Mouse (Mus musculus) neural tube, embryonic 12.5 days (tissue): ENCODE measurements around the gene Prps1l1. TPM values are rescaled to one million over a fixed set of nuclear protein-coding genes. Genes with fewer than 3 reads are reported as not detected.

ENCODE experiments used
- ATAC-seq: fragments of 200-750 bp; cut with Nextera tagmentation; 2 replicates; pipeline ENCODE4 v1.8.0; 2017; ENCODE audit warnings: low read depth, mild to moderate bottlenecking, moderate TSS enrichment, moderate library complexity; ENCODE audit not compliant: low FRiP score
- H3K27ac ChIP-seq: fragments of 300-500 bp; sonication (generic); 2 replicates; pipeline ENCODE4 v1.5.1; 2016
- H3K27me3 ChIP-seq: fragments of 300-500 bp; sonication (generic); replicated peaks from 2 replicates; pipeline ENCODE4 v1.6.1; 2016; ENCODE audit warnings: mild to moderate bottlenecking
- H3K36me3 ChIP-seq: fragments of 300-500 bp; sonication (generic); 2 replicates; pipeline ENCODE4 v1.6.1; 2016; ENCODE audit warnings: mild to moderate bottlenecking
- H3K4me1 ChIP-seq: fragments of 300-500 bp; sonication (generic); 2 replicates; pipeline ENCODE4 v1.6.1; 2016
- H3K4me2 ChIP-seq: fragments of 300-500 bp; sonication (generic); replicated peaks from 2 replicates; pipeline ENCODE4 v1.6.1; 2016; ENCODE audit warnings: mild to moderate bottlenecking
- H3K4me3 ChIP-seq: fragments of 300-500 bp; sonication (generic); 2 replicates; pipeline ENCODE4 v1.5.1; 2016
- H3K9ac ChIP-seq: fragments of 300-500 bp; sonication (generic); 2 replicates; pipeline ENCODE4 v1.6.1; 2016; ENCODE audit warnings: mild to moderate bottlenecking
- H3K9me3 ChIP-seq: fragments of 300-500 bp; sonication (generic); 2 replicates; pipeline ENCODE4 v1.6.1; 2016; ENCODE audit warnings: mild to moderate bottlenecking
- WGBS: fragments of 180-500 bp; shearing (Covaris S2); methylation state at CpG from one replicate; pipeline ENCODE4 v1.1.7; 2016; 5-methylcytosine and 5-hydroxymethylcytosine counted together
- polyA plus RNA-seq: library from polyadenylated mRNA; unstranded; fragments of >200 nt; fragmentation: Nextera tagmentation; extraction: Ambion mirVana; gene quantifications from 2 replicates; pipeline ENCODE4 v1.2.1, GENCODE M21; 2016

Prps1l1 gene
- polyA plus RNA-seq, 1 experiment from 2014 or later, result not detected

DNA sequence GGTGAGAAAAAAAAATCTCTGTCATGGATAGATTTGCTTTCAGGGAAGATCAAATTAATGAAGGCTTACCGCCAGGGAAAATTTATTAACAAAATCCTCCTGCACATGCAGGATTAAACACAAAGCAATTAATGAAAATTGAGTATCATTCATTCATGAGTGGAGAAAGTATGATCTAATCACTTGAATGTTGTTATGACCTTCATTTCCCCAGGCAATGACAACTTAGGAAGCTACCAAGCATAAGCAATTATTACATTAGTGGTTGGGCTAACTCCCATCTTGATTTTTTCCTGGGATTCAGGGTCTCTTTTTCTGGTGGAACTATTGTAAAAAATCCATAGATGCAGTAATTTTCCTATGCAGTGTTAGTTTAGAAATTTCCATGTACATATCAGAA lies 23.3 kb downstream of the Prps1l1 start:
- Histone ChIP-seq H3K9me3 (no peaks in the 10 kb centered on the region), H3K27ac (no peak overlapping the region), H3K27me3 (no peaks in the 10 kb centered on the region), H3K4me1 (peaks cover 7% of the 10 kb centered on the region; the same call in 1 of the 2 replicates), H3K36me3 (no peaks in the 10 kb centered on the region), H3K4me2 (no peak overlapping the region), H3K9ac (no peak overlapping the region), H3K4me3 (no peak overlapping the region)
- ATAC-seq, result 0 out of 2 replicates have a peak, but pooled peaks have one; percentile 33
- WGBS, result 74% methylated on average over 1 of the region's 1 CpGs

DNA sequence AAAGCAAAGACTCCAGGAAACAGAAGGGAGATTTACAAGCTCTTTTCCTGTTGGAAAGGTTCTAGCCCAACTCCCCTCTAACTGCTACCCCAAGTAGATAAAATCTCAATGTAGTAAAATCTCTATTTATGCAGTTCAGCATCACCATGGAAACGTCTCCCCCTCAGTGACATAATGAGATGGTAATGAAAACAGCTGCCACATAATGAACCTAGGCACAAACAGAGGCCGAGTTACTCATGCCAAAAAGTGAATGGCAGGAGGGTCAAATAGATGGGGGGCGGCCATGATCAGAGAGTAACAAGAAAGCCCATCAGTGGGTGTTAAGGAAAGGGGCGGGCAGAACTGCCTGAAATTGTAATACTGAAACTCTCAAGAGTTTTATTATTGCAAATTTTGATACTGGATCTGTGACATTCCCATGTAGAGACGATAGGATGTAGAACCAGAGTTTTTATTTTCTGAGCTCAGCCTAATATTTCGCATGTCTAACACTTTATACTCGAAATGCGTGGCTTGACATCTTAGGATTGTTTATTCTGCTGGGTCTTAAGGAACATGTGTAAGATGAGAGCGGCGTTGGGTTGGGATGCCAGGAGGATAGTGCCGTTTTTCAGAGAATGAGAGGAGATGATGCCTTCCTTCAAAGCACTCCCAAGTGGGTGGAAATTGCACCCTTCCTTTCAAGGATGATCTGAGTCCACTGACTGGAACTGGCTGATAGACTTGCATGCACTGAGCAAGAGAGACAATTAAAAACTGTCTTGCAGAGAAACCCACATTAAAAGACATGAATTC lies 24.0 kb downstream of the Prps1l1 start:
- H3K27ac ChIP-seq, result no peak overlapping the region
- WGBS, result 57% methylated on average over 11 of the region's 11 CpGs
- H3K4me3 ChIP-seq, result no peak overlapping the region
- H3K36me3 ChIP-seq, result no peaks in the 10 kb centered on the region
- no peaks in the 10 kb centered on the region for H3K27me3 ChIP-seq
- ATAC-seq, result peak; percentile 92
- H3K4me2 ChIP-seq, result no peak overlapping the region
- no peaks in the 10 kb centered on the region for H3K9me3 ChIP-seq
- H3K9ac ChIP-seq, result no peak overlapping the region
- peaks cover 7% of the 10 kb centered on the region; the same call in 1 of the 2 replicates for H3K4me1 ChIP-seq

DNA sequence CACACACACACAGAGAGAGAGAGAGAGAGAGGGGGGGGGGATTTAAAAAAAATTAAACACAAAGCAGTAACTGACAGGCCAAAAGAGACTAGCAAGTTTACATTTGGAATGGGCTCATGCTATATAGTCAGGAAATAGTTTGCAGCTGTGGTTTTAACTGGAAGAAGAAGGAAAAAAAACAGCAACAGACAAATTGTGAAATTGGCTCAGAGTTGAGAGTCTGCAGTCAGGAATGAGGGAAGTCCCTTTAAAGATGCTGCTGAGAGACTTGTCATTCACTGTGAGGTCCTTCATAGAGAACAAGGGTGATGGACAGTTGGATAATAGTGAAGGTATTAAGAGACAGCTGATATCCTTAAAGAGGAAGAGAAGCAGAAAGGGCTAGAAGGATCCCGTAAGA lies 26.9 kb downstream of the Prps1l1 start:
- 87% methylated on average over 1 of the region's 1 CpGs for WGBS

GRCm38 (mm10) chr12:35013950-35014349 lies 29.4 kb downstream of the Prps1l1 start:
- ATAC-seq, result no peak
- Histone ChIP-seq H3K9ac (no peak overlapping the region), H3K4me2 (no peak overlapping the region), H3K36me3 (no peaks in the 10 kb centered on the region), H3K9me3 (no peaks in the 10 kb centered on the region), H3K27ac (no peak overlapping the region), H3K4me3 (no peak overlapping the region), H3K4me1 (peaks cover under 1% of the 10 kb centered on the region; the same call in 1 of the 2 replicates), H3K27me3 (no peaks in the 10 kb centered on the region)
- 45% methylated on average over 2 of the region's 2 CpGs for WGBS

More for the DNA sequence above, 26.9 kb downstream of the Prps1l1 start:
- H3K9me3 ChIP-seq, result no peaks in the 10 kb centered on the region
- peaks cover 7% of the 10 kb centered on the region; the same call in 1 of the 2 replicates for H3K4me1 ChIP-seq
- no peak overlapping the region for H3K27ac ChIP-seq
- no peak overlapping the region for H3K9ac ChIP-seq
- H3K27me3 ChIP-seq, result no peaks in the 10 kb centered on the region
- no peak overlapping the region for H3K4me3 ChIP-seq
- H3K36me3 ChIP-seq, result no peaks in the 10 kb centered on the region
- no peak overlapping the region for H3K4me2 ChIP-seq
- ATAC-seq, result no peak

DNA sequence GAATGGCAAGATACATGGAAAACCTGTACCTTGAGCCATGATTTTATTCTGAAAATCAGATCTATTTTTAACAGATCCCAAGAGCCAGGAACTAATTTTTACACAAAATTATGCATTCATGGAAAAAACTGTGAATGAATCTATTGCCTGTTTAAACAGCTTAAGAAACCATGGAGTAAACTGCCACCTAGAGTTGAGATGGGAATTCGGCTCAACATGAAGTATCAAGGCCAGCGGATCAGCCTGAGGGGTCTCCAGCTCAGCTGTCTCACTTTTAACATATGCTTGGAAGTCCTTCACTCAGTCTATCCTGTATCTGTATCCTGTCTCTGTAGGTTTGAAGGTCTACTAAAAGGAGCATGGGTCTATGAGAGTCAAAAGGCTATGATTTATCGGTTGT lies 31.5 kb downstream of the Prps1l1 start:
- Histone ChIP-seq H3K9me3 (no peaks in the 10 kb centered on the region), H3K27ac (no peak overlapping the region), H3K36me3 (no peaks in the 10 kb centered on the region), H3K4me1 (no peaks in the 10 kb centered on the region), H3K4me3 (no peak overlapping the region), H3K27me3 (no peaks in the 10 kb centered on the region), H3K9ac (no peak overlapping the region), H3K4me2 (no peak overlapping the region)
- 70% methylated on average over 3 of the region's 3 CpGs for WGBS
- ATAC-seq, result no peak

DNA sequence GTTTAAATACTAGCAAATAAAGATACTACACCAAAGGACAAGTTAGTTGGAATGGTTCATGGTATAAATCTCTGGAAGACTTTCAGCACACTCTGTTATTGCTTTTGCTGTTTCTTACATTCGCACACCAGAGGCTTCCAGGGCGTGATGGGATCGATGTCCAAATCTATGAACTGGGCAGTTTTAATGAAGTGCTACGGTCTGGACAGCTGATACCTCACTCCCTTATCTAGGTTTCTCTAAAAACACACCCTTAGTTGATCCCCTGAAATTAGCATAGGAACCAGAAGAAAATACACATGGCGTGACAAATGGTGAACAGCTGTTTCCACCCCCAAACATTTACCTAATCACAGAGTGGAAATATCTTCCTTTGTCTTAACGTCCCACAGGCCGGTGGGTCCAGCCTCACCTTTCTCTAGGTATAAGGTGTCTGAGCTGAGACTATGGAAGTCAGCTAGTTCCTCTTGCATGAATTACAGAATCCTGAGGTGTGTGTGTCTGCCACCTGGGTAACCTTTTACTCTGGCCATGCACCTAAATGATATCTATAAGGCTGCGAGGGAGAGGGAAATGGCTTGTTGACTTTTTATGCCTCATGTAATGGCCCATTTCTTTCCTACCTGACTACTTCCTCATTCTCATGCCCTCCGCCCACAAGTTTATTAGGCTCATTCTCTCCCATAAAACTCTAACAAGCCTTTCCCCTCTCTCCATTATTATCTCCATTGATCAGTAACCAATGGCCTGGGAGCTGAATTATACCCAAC lies 32.1 kb downstream of the Prps1l1 start:
- H3K9me3 ChIP-seq, result no peaks in the 10 kb centered on the region
- 76% methylated on average over 9 of the region's 9 CpGs for WGBS
- no peaks in the 10 kb centered on the region for H3K27me3 ChIP-seq
- H3K36me3 ChIP-seq, result no peaks in the 10 kb centered on the region
- H3K4me3 ChIP-seq, result no peak overlapping the region
- H3K9ac ChIP-seq, result no peak overlapping the region
- H3K4me2 ChIP-seq, result no peak overlapping the region
- no peak for ATAC-seq
- H3K4me1 ChIP-seq, result no peaks in the 10 kb centered on the region
- no peak overlapping the region for H3K27ac ChIP-seq

GRCm38 (mm10) chr12:35018679-35019237 lies 34.2 kb downstream of the Prps1l1 start:
- H3K9me3 ChIP-seq, result no peaks in the 10 kb centered on the region
- H3K4me1 ChIP-seq, result no peaks in the 10 kb centered on the region
- H3K9ac ChIP-seq, result no peak overlapping the region
- no peak overlapping the region for H3K27ac ChIP-seq
- no peak overlapping the region for H3K4me2 ChIP-seq
- no peak for ATAC-seq
- WGBS, result 85% methylated on average over 9 of the region's 9 CpGs
- no peaks in the 10 kb centered on the region for H3K36me3 ChIP-seq
- no peak overlapping the region for H3K4me3 ChIP-seq
- H3K27me3 ChIP-seq, result no peaks in the 10 kb centered on the region

DNA sequence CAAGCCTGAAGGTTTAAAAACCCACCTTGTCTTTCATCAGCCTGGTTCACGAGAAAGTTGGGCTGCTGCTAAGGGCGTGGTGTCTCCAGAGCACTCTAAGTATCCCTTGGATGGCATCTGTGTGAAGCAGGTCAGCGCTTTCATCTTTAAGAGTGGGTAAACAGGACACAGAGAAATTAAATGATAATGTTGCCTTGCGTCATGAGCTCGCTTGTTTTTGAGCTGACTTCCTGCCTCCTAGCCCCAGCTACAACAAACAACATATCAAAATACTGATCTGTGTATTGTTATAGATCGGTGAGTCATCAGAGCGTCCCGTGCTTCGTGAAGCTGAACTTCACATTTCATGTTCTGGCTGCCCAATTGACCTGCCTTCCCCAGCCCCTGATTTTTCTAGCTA lies 36.7 kb downstream of the Prps1l1 start:
- WGBS, result 88% methylated on average over 9 of the region's 9 CpGs
- Histone ChIP-seq H3K27me3 (no peaks in the 10 kb centered on the region), H3K27ac (no peak overlapping the region), H3K9ac (no peak overlapping the region), H3K9me3 (no peaks in the 10 kb centered on the region), H3K4me2 (no peak overlapping the region), H3K36me3 (no peaks in the 10 kb centered on the region), H3K4me3 (no peak overlapping the region), H3K4me1 (no peaks in the 10 kb centered on the region)
- ATAC-seq, result no peak

GRCm38 (mm10) chr12:35022066-35022465 lies 37.5 kb downstream of the Prps1l1 start:
- 64% methylated on average over 10 of the region's 10 CpGs for WGBS
- ATAC-seq, result no peak
- Histone ChIP-seq H3K4me1 (no peaks in the 10 kb centered on the region), H3K9me3 (no peaks in the 10 kb centered on the region), H3K27ac (no peak overlapping the region), H3K36me3 (no peaks in the 10 kb centered on the region), H3K4me3 (no peak overlapping the region), H3K4me2 (no peak overlapping the region), H3K27me3 (no peaks in the 10 kb centered on the region), H3K9ac (no peak overlapping the region)

GRCm38 (mm10) chr12:35025916-35026432 lies 41.4 kb downstream of the Prps1l1 start:
- H3K27me3 ChIP-seq, result no peaks in the 10 kb centered on the region
- no peak overlapping the region for H3K4me2 ChIP-seq
- no peak overlapping the region for H3K27ac ChIP-seq
- no peak overlapping the region for H3K4me3 ChIP-seq
- H3K4me1 ChIP-seq, result no peaks in the 10 kb centered on the region
- no peaks in the 10 kb centered on the region for H3K36me3 ChIP-seq
- no peak overlapping the region for H3K9ac ChIP-seq
- H3K9me3 ChIP-seq, result no peaks in the 10 kb centered on the region
- ATAC-seq, result no peak
- 60% methylated on average over 4 of the region's 4 CpGs for WGBS

DNA sequence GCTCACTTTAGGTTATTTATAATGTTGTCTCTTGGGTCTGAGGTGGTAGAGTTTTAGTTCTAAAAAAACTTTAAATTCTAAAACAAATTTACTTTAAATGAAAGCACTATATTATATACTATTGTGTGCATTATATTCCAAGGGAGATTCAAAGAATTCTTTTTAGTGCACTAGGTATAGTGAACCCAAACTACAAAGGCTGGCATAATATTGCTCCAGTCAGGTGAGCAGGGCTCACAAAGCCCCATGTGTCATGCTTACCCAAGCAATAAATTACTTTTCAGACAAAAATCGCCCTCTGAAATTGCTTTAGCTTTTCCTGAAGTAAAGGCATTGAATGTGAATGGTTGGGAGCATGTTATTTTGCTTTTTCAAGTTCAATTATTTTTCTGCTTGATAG lies 43.0 kb downstream of the Prps1l1 start:
- Histone ChIP-seq H3K4me1 (no peaks in the 10 kb centered on the region), H3K9me3 (no peaks in the 10 kb centered on the region), H3K27ac (no peak overlapping the region), H3K36me3 (no peaks in the 10 kb centered on the region), H3K9ac (no peak overlapping the region), H3K4me3 (no peak overlapping the region), H3K4me2 (no peak overlapping the region), H3K27me3 (no peaks in the 10 kb centered on the region)
- WGBS, result 67% methylated on average over 1 of the region's 1 CpGs
- no peak for ATAC-seq
